Mouse (Mus musculus) left cerebral cortex, adult 8-10 months (tissue): ENCODE data around the gene Plekhm3. TPM values are rescaled to one million over a fixed set of nuclear protein-coding genes. Genes with fewer than 3 reads are reported as not detected.
"Not testable (repeated sequence)": the region's sequence is repeated elsewhere in the genome, so short reads cannot be mapped to it uniquely, and the experiment has no call there.

Experiments used
- DNase-seq, 2 experiments: peaks; one replicate each; pipeline ENCODE4 v3.0.0; 2022; ENCODE audit warnings: low spot score in 2 of 2
- total RNA-seq, 4 experiments: library from RNA; stranded (reverse); gene quantifications; 2 replicates each; pipeline ENCODE4 v1.2.4; 2022

Plekhm3 gene
- total RNA-seq = 10 to 100 TPM; 39.0 to 47.4 (median 43.7) TPM

- peak; percentile 74 to 80 for DNase-seq
These were observed at the start of gene Plekhm3 for GRCm38 (mm10) chr1:64956479-64956961. Gene Plekhm3, minus strand, starts transcription at chr1:64956824.

- DNase-seq = no peak
These were observed 49.0 kb upstream of the Plekhm3 start for GRCm38 (mm10) chr1:65005575-65005974.

GRCm38 (mm10) chr1:65004526-65004925, 47.9 kb upstream of the Plekhm3 start:
- no peak for DNase-seq

- DNase-seq = no peak
These were observed 36.6 kb upstream of the Plekhm3 start for GRCm38 (mm10) chr1:64993206-64993605.

- no peak for DNase-seq
These were observed 31.6 kb upstream of the Plekhm3 start for GRCm38 (mm10) chr1:64988176-64988575.

GRCm38 (mm10) chr1:64986120-64986519, 29.5 kb upstream of the Plekhm3 start:
- peak in 1 of 2 experiments; percentile 58 for DNase-seq

GRCm38 (mm10) chr1:64983247-64983646, 26.6 kb upstream of the Plekhm3 start:
- DNase-seq = no peak

GRCm38 (mm10) chr1:64978321-64978799, 21.7 kb upstream of the Plekhm3 start:
- peak; percentile 31 to 61 for DNase-seq

- peak in 1 of 2 experiments; percentile 27 for DNase-seq
These were observed 18.7 kb upstream of the Plekhm3 start for GRCm38 (mm10) chr1:64975346-64975745.

GRCm38 (mm10) chr1:64970685-64971084, 14.1 kb upstream of the Plekhm3 start:
- no peak for DNase-seq

GRCm38 (mm10) chr1:64957021-64957489, 431 bp upstream of the Plekhm3 start:
- DNase-seq = no peak

GRCm38 (mm10) chr1:64954786-64955185, 1.8 kb downstream of the Plekhm3 start:
- not testable (repeated sequence) for DNase-seq

GRCm38 (mm10) chr1:64950271-64950670, 6.4 kb downstream of the Plekhm3 start:
- DNase-seq = no peak

GRCm38 (mm10) chr1:64949377-64949776, 7.2 kb downstream of the Plekhm3 start:
- no peak for DNase-seq

- no peak for DNase-seq
These were observed 10.5 kb downstream of the Plekhm3 start for GRCm38 (mm10) chr1:64946106-64946505.

- DNase-seq = no peak
These were observed 11.3 kb downstream of the Plekhm3 start for GRCm38 (mm10) chr1:64945214-64945785.

GRCm38 (mm10) chr1:64944746-64945145, 11.9 kb downstream of the Plekhm3 start:
- no peak for DNase-seq

- DNase-seq = no peak
These were observed 14.4 kb downstream of the Plekhm3 start for GRCm38 (mm10) chr1:64942006-64942755.

- DNase-seq = no peak
These were observed 17.7 kb downstream of the Plekhm3 start for GRCm38 (mm10) chr1:64938907-64939306.

- DNase-seq = no peak
These were observed 18.9 kb downstream of the Plekhm3 start for GRCm38 (mm10) chr1:64937692-64938091.

GRCm38 (mm10) chr1:64932921-64933320, 23.7 kb downstream of the Plekhm3 start:
- no peak for DNase-seq

GRCm38 (mm10) chr1:64930124-64930523, 26.5 kb downstream of the Plekhm3 start:
- no peak for DNase-seq
